Mouse (Mus musculus) gastrocnemius, adult 8-10 months (tissue): ENCODE data around the gene Dchs2. TPM values are rescaled to one million over a fixed set of nuclear protein-coding genes. Genes with fewer than 3 reads are reported as not detected.

Experiments used
- DNase-seq, 2 experiments: peaks; one replicate each; pipeline ENCODE4 v3.0.0; 2022; ENCODE audit warnings: low spot score in 2 of 2
- total RNA-seq, 4 experiments: library from RNA; stranded (reverse); gene quantifications; 2 replicates each; pipeline ENCODE4 v1.2.4; 2022

Gene Dchs2
- total RNA-seq, 4 experiments from 2014 or later = 0.36 to 0.63 (median 0.39) TPM

- DNase-seq = no peak
Observed at GRCm38 (mm10) chr3:83250001-83250545, 122.3 kb downstream of the Dchs2 start.

- no peak for DNase-seq
Observed at GRCm38 (mm10) chr3:83251899-83252298, 124.2 kb downstream of the Dchs2 start.

GRCm38 (mm10) chr3:83259421-83259820 is 131.7 kb downstream of the Dchs2 start:
- no peak for DNase-seq

GRCm38 (mm10) chr3:83266009-83266408 is 138.3 kb downstream of the Dchs2 start:
- no peak for DNase-seq

GRCm38 (mm10) chr3:83270228-83270627 is 142.5 kb downstream of the Dchs2 start:
- no peak for DNase-seq

GRCm38 (mm10) chr3:83270982-83271381 is 143.2 kb downstream of the Dchs2 start:
- no peak for DNase-seq

- peak in 1 of 2 experiments; percentile 14 for DNase-seq
Observed at GRCm38 (mm10) chr3:83273555-83274244, 146.0 kb downstream of the Dchs2 start.

- DNase-seq = no peak
Observed at GRCm38 (mm10) chr3:83275703-83276102, 148.0 kb downstream of the Dchs2 start.

- no peak for DNase-seq
Observed at GRCm38 (mm10) chr3:83283882-83284281, 156.1 kb downstream of the Dchs2 start.

GRCm38 (mm10) chr3:83286975-83287405 is 159.2 kb downstream of the Dchs2 start:
- peak in 1 of 2 experiments; percentile 8 for DNase-seq

- no peak for DNase-seq
Observed at GRCm38 (mm10) chr3:83288118-83288840, 160.5 kb downstream of the Dchs2 start.

GRCm38 (mm10) chr3:83290482-83290881 is 162.7 kb downstream of the Dchs2 start:
- no peak for DNase-seq

GRCm38 (mm10) chr3:83290953-83291352 is 163.2 kb downstream of the Dchs2 start:
- DNase-seq = no peak

- DNase-seq = no peak
Observed at GRCm38 (mm10) chr3:83299783-83300382, 172.1 kb downstream of the Dchs2 start.

- DNase-seq = no peak
Observed at GRCm38 (mm10) chr3:83303876-83304275, 176.1 kb downstream of the Dchs2 start.

- no peak for DNase-seq
Observed at GRCm38 (mm10) chr3:83345928-83346327, 218.2 kb downstream of the Dchs2 start.

GRCm38 (mm10) chr3:83368500-83369068 is 240.8 kb downstream of the Dchs2 start:
- DNase-seq = peak in 1 of 2 experiments; percentile 11

GRCm38 (mm10) chr3:83369871-83370270 is 242.1 kb downstream of the Dchs2 start:
- DNase-seq = peak in 1 of 2 experiments; percentile 24

- DNase-seq = no peak
Observed at GRCm38 (mm10) chr3:83374333-83374732, 246.6 kb downstream of the Dchs2 start.

- DNase-seq = no peak
Observed at GRCm38 (mm10) chr3:83376834-83377233, 249.1 kb downstream of the Dchs2 start.
